Mouse (Mus musculus) T-helper 17 cell (primary cell): ENCODE data around the gene Pidd1.

Experiments
- in situ Hi-C, 2 experiments: fragments of 300-600 bp; cut with MboI, MseI; formaldehyde crosslinking; loops; 1 replicate in 1 of 2; 2 replicates in 1 of 2; pipeline ENCODE4 v1.15.1; 2025; ENCODE audit warnings: high pct_unique_total_duplicates in 2 of 2

The Pidd1 gene

DNA sequence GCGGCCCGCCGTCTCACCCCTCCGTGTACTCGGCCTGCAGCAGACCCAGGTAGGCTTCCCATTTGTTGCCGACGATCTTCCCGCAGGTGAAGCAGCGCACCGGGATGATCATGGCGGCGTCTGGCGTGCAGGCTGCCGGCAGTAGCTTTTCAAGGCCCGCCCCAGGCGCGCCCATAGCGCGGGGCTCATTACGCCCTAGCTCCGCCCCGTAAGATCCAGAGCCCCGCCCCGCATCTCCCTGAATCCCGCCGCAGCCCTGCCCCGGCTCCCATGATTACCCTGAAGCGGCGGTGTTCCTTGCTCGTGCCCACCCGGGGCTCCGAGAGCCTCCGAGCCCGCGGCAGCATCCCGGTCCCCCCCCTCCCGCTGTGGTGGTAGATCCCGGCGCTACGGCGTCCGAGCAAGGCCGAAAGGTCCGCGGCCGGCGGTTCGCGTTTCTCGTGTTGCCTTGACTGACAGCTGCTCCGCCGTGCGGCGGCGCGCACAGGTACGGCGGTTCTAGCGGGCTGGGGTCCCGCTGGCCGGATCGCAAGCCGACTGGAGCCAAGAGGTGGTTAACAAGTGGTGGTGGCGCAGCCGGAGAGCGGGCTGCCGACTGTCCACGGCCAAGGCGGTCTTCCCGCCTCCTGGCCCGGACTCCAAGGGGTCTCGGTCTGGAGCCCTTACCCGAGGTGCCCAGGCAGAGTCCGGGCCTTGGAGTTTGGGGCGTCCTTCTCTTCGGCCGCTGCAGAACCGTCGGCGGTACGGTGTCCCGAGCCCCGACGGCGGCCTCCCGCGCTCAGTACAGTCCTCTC is 31.4 kb upstream of the Pidd1 start, which contains the start of the genes Polr2l and Tspan4:
Polr2l (minus strand) TSS at position 122 of the 794 bp plus-strand sequence.
Tspan4 (plus strand) TSS at position 230 of the 794 bp plus-strand sequence.
- in situ Hi-C loops = loop anchor here in 1 of 2 experiments (5.0 kb wide), 1 partner anchor 427 kb away; no protein-coding TSS in a partner anchor

DNA sequence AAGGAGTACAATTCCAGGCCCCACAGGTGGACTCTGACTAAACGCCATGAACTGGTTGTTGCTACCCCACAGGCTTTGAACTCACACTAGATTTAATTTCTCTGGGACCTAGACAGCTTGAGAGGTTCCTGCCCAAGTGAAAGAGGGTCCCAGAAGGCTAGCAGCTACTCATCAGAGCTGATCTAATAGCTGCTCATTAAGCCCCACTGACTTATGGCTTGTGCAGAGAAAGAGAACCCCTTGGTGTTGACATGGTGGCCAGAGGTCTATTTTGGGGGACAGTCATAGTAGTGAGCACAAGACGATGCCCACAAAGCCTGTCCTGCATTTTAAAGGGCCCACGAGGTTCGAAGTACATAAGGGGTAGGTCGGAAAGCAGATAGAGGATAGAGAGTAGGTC is 30.3 kb upstream of the Pidd1 start:
- in situ Hi-C loops = no loop called here

DNA sequence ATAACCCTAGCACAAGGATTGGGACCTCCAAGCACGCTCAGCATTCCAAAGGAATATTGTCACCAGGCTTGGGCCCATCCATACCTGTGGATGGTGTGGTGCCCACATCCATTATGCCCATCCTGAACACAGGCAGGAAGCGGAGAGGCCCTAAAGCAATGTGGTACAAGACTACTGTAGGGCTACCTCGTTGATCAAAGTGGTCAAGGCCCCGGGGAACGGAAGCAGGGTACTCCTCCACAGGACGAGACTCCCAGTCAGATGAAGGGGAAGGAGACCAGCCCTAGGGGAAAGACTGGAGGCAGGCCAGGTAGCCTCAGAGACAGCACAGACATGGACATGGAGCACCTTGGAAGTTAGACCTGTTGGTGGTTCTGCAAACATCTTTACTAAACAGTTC is 28.9 kb upstream of the Pidd1 start:
- in situ Hi-C loops = no loop called here

DNA sequence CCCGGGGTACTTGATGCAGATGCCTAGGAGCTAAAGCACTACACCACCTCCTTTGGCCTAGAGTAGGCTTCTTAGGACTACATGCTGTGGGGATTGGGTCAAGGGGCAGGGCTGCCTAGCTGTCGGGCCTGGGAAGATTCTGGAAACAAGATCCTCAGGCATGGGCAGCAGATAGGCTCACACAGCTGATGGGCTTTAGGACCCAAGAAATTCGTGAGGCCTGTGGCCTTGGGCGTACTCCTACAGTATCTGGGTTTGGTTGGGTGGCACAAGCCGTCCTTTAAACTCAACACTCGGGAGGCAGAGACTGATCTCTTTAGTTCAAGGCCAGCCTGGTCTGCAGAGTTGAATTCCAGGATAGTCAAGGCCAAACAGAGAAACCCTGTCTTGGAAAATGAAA is 28.4 kb upstream of the Pidd1 start:
- in situ Hi-C loops = no loop called here

DNA sequence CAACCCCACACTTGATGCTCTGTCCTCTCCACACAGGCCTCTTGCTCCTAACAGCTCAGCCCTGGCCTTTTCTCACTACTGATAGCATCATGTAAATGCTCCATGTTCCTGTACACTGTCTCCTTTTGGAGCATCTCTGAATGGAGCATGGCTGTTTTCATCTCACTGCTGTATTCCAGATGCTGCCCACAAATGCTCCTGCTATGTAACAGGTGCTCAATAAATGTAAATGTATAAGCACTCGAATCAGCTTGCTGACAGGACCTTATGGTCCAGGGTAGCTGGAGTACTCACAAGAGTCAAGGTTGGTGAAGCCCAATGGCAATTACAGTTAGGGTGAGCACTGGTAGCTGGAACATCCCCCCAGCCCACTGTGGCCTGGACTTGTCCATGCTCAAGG is 27.4 kb upstream of the Pidd1 start:
- in situ Hi-C loops = no loop called here

DNA sequence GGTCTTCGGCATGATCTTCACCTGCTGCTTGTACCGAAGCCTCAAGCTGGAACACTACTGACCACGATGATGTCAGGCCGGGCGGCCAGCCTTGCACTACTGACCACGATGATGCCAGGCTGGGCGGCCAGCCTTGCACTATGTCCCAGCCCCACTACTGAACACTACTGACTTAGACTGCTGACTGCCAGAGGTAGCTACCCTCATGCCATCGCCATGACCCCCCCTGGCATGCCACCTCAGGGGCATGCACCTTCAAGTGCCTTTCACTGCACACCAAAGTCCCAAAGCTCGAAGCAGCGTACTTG is 26.8 kb upstream of the Pidd1 start:
- in situ Hi-C loops = no loop called here

DNA sequence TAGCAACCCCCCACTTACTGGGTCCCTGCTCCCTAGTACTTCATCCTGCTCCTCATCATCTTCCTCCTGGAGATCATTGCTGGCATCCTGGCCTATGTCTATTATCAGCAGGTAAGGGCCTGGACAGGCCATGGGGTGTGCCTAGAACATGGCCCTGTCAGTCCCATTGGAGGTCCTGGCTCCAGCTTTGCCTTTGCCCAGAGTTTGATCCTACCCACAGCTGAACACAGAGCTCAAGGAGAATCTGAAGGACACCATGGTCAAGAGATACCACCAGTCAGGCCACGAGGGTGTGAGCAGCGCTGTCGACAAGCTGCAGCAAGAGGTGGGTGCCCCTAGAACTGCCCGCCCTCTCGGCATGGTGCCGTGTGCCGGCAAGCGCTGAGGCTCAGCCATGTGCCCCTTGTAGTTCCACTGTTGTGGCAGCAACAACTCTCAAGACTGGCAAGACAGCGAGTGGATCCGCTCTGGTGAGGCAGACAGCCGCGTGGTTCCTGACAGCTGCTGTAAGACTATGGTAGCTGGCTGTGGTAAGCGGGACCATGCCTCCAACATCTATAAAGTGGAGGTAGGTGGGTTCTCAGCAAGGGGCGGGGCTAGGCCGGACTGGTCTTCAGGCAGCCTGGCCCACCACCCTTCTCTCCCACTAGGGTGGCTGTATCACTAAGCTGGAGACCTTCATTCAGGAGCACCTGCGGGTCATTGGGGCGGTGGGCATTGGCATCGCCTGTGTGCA is 26.2 kb upstream of the Pidd1 start:
- in situ Hi-C loops = no loop called here

DNA sequence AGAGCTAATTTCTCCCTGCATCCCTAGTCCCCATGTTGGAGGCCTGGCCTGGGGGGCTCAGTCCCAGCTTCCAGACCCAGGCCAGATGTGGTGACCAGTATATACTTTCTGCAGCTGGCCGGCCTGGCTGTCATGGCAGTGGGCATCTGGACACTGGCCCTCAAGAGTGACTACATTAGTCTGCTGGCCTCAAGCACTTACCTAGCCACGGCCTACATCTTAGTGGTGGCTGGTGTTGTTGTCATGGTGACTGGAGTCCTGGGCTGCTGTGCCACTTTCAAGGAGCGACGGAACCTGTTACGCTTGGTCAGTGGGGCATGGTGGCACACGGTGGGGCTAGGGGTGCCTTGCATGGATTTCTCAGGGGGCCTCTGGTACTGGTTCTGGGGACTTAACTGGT is 25.5 kb upstream of the Pidd1 start:
- in situ Hi-C loops = no loop called here

DNA sequence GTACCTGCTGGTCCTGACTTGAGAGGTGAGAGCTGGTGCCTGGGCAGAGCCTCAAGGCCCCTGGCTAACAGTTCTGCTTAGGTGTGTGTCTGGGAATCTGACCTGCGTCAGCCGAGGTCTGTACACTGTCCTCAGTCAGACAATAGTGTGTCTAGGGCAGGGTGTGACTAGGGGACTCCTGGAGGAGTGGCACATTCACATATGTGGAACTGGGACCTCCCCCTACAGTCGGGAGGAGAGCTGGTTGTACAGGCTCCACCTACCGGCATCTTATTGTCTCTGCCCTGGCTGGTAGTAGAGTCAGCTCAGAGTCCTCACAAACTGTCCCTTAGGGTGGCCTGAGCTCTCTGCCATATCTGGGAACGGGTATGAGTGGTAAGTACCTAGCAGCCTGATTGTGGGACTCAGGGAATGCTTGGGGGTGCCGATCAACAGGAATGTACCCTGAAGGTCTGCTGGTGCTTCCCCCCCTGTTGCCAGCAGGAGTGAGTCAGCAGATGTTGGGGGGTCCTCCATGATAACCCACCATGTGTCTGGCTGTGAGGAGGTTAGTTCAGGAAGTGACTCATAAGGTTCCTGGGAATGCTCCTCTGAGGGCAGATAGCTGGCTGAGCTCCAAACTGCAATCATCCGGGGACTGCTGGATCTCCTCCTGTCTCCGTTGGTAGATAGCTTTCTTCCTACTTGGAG is 24.8 kb upstream of the Pidd1 start:
- in situ Hi-C loops = no loop called here

DNA sequence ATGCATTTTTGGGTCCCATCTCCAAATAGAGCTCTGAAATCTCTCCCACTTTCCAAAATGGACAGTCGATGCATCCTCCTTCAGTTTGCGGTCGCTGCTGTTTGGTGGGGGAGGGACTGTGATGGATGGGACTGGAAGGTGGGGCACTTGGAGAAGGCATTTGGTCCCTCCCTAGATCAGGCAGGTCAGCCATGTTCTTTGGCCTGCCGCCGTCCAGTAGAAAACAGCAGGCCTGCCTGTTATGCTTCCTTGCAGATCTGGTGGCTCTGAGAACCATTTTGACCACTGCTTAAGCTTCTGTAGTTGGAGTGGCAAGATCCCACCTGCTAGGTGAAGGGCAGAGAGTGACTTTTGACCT is 24.3 kb upstream of the Pidd1 start:
- in situ Hi-C loops = no loop called here

DNA sequence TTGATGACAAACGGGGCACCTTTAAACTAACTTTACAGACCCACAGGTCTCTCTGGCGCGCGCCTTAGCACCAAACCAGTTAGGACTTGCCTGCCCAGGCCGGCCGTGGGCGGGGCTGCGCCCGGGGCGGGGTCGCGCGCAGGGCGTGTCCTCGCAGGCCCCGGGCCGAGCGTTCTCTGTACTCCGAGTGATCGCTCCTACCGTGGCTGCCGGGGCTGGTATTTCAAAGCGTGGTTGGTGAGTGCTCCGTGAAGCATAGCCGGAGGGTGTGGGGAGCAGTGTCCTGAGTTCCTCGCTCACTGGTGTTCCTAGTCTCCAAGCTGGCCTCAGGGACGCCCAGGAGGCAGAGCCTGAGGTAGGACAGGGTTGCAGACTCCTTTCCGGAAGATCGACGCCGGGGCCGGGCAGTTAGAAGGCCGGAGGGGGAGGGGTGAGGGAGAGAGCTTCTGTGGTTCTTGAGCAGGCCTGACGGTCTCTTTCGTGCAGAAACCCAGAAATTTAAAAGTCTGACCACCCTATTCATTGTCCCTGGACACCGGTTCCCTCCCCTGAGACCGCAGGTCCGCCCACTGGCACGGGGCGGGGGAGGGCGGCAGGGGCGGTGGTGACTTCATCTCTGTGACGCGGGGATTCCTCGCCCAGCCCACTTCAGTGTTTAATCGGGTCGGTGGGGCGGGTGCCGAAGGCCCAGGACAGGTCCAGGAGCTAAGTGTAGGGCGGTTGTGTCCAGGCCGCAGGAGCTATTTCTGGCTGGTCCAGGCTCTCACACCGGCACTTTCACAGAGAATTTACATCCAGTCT is 23.6 kb upstream of the Pidd1 start, which contains the start of gene Cd151:
Cd151 (plus strand) TSS at position 163 of the 801 bp plus-strand sequence.
- in situ Hi-C loops = no loop called here

DNA sequence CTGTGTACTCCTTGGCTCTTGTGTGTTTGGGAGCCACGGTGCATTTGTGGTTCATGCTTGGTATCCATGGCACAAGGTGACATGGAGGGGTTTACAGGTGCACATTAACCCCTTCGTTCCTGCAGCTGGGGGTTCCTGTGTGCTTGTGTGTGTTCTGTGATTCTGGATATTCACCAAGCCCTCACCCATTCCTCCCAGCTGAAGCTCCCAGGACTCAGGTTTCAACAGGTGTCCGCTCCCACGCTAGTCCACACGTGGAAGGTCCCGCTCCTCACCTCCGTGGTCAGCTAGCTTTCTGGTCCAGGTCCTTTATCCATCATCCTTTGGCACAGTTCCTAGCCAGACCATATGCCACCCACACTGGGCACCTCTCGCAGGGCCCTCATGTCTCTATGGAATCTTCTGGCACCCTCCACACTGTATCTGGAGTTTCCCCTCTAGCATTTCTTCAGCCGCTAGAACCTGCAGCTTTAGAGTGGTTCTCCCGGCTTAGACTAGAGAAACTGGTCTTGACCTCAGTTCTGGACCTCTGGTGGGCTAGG is 22.9 kb upstream of the Pidd1 start:
- in situ Hi-C loops = no loop called here

DNA sequence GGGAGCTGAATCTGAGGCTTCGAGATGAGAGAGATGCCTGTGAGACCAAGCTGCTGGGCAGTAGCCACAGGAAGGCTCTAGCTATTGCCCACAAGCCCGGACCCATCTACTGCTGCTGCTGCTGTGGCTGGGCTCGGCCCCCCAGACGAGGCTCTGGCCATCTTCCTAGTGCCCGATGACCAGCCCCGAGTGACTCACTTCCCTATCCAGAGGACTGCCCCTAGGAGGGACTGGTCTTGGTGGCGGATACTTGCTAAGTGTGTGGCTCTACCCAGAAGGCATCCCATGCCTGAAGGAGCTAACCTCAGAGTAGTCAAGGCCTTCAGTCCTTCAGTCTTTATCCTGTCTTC is 22.2 kb upstream of the Pidd1 start:
- in situ Hi-C loops = no loop called here

DNA sequence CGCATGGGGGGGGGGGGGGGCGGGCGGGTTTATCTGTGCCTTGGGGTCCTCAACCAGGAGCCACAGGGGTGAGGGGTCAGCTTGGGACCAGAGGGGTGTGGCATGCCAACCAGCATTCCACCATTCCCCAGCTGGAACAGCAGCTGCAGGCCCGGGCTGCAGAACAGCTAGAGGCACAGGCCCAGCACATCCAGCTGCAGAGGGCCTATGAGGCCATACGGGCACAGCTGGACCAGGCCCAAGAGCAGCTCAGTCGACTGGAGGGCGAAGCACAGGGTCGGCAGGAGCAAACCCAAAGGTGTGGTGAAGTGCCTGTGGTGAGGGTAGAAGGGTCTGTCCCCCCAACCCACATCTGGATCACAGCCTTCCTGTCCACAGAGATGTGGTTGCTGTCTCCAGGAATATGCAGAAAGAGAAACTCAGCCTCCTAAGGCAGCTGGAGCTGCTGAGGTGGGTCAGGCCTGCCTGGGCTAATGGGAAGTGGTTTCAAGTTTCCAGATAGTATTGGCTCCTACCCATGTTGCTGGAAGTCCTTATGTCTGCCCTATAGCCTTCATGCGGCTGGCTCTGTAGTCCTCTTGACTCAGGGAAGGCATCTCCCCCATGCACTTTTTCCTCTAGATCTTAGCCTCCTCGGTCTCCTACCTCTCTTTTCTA is 21.7 kb upstream of the Pidd1 start:
- in situ Hi-C loops = no loop called here

DNA sequence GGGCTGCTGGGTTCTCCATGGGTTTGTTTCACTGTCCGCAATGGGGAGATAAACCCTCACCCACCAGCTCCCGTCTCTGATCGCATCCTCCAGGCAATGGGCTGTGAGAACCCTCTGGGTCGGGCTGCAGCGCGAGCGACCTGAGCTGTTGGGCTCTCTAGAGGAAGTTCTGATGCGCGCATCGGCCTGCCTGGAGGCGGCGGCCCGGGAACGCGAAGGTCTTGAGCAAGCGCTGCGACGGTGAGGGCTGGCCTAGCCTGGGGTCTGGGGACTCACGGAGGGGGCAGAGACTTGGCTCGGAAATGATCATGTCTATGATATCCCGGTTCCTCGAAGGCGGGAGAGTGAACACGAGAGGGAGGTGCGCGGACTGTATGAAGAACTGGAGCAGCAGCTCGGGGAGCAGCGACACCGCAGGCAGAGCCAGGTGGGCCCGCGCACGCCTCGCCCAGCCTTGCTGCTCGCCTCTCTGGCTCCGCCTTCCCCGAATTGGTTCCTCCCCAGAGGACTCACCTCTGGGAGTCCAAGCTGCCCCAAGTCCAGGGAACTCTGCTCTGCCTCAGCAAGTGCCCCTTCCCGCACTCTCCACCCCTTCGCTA is 20.9 kb upstream of the Pidd1 start:
- in situ Hi-C loops = no loop called here

DNA sequence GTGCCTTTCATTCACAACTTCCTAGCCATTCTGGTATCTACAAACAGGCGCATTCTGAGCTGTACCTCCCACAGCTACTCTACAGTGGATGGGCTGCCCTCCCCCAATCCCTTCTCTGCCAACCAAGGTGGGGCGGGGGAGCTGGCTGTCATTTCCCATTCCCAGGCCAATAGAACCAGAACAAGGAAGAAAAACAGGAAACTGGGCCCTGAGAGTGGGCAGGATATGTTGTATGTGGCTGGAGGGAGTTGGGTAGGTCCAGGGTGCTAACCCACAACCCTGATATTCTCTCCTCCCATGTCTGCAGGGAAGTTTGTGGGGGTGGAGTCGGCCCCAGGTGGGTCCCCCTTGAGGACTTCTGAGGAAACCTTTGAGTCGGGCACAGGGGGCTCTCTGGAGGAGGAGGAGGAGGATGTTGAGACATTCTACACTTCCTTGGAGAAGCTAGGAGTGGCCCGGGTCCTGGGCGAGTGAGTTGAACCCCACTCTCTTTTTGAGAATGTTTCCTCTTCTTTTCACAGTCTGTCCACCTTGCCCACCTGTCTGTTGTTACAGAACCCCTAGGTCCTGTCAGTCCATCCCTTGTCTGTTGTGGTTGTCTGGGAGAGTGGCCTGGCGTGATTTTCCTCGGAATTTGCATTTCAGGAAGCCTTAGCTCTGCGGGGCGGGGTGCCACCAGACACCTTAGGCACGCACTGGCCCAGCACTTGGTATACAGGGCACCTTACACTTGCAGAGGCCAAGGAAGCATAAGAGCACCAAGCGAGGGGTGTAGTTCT is 20.2 kb upstream of the Pidd1 start:
- in situ Hi-C loops = no loop called here

DNA sequence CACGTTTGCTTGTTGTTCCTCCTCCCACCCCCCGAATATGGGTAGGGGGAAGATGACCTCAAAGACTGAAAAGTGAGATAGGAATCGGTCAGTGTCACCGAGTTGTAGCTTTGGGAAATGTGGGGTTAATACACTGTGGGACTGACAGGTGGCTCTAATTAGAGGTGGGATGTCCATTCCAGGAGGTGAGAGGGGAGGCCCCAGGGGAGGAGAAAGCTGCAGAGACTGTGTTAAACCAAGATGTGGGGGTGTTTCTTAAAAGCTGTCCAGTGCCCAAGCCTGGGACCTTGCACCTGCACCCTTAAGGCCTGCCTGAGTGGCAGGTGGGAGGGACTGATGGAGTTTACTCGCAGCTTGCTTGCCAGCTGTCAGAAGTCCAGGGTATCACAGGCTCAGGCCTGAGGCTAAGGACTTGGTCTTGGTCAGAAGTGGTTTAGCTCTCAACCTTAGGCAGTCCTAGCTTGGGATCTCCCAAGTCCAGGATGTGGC is 18.6 kb upstream of the Pidd1 start:
- in situ Hi-C loops = no loop called here

DNA sequence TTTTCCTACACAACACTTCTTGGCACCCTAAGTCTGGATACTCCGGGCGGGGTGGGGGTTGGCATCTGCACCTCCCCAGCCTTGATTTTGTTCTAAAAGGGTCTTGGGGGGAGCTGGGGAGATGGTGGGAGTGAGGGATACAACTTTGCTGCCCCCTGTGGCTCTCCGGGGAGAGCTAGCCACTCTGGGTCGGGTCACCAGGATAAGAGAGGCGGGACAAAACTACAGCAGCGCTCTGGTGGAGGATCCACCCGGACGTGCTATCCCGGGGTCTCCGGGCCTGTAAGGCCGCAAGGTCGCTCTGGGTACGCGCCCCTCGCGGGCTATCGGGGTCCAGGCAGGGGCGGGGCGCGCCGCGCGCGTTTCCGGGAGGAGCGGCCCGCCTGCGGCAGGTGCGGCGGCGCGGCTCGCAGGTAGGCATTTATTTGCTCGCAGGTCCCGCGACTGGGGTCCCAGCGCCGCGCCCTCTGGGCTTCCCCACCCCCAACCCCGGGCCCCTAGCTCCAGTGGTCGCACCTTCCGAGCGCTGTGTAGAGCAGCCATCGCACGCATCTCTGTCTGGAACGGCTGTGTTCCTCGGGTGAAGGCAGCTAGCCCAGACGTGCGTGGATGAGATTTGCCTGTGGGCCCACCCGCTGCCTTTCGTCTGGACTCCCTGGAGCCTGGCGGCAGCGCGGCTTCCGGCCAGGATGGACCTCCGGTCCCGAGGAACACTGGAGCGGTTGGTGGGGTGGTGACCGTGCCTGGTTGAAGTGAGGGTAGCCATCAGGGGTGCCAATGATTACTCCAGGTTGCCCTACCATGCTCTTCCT is 17.9 kb upstream of the Pidd1 start:
- in situ Hi-C loops = no loop called here
